Mouse (Mus musculus) layer of hippocampus, postnatal 10 days (tissue): Measurements from ENCODE around the gene Syncrip. TPM values are rescaled to one million over a fixed set of nuclear protein-coding genes. Genes with fewer than 3 reads are reported as not detected.
"Not testable (repeated sequence)": the region's sequence is repeated elsewhere in the genome, so short reads cannot be mapped to it uniquely, and the experiment has no call there.

Source experiments
- DNase-seq, 2 experiments: peaks; one replicate each; pipeline ENCODE4 v3.0.0; 2021; ENCODE audit warnings: low spot score in 2 of 2
- total RNA-seq, 2 experiments: library from RNA; stranded (reverse); gene quantifications; 2 replicates each; pipeline ENCODE4 v1.2.3; 2021

Gene Syncrip
- total RNA-seq, 2 experiments from 2014 or later = 105 to 112 TPM

DNA sequence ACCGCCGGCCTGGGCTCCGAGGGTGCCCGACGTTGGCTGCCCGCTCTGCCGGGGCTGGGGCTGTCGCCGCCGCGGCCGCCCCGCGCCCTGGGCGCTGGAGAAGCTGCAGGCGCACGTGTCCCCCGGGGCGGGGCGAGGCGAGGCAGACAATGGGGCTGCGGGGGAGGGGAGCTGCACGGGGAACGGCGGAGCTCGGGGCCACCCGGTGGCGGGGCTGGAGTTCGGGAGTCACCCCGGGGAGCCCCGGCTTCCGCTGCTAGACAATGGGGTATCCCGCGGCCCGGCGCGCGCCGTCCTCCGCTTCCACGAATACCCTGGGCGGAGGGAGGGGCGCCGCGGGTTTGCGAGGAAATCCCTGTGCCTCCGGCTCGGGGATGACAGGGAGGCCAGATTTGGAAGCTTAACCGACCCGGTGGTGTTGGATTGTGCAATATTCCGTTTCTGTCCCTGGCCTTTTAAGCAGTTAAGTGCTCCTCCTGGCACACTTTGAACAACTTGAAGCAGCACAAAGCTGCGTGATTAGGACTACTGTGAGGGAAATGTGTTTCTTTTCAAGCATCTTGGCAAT, 539 bp upstream of the Syncrip start:
- peak; percentile 85 to 90 for DNase-seq

DNA sequence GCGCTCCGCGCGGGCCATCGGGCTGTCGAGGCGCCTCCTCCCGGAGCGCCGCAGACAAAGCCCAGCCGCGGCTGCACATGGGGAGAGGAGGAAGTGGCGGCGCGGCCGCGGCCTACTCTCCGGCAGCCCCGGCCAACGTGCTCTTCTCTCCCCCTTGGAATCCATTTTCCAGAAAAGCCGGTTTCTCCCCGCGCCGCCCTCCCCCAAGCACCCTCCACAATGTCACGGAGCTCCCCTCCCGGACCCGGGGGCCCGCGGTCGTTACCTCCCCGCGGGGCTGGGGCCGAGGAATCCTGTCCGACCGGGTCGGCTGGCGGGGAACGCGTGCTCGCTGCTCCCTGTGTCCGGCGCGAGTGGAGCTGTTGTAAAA, 598 bp downstream of the Syncrip start:
- DNase-seq = peak; percentile 56 to 68

DNA sequence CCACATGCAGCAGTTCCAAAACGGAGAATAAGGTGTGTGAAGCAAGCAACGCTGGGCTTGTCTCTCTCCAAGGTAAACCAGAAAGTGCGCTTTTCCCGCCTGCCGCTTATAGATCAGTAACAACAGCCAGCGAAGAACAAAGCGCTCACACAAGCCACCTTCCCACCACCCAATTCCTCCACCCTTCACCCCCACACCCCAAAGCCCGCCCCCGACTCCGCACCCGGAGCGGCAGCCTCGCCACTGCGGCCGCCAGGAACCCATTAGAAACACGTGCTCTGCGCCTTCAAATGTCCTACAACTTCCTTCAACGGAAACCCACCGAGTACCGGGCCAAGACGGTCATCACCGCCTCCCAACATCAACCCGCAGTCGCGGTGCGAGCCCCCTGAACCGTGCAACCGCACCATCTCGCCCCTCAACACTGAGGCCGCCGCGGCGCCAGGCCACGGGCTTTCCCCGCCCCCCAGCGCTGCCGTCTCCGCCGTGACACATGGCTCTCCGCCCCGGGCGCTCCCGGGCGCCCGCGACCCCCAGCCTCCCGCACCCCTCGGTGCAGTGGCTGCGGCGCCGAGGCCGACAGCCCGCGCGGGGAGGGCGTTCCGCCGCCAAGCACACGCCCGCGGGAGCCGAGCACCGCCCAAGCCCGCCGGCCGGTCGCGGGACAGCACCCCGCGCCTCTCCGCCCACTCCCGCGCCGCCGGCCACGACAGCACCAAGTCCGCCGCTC, 1.1 kb downstream of the Syncrip start:
- peak; percentile 42 to 61 for DNase-seq

DNA sequence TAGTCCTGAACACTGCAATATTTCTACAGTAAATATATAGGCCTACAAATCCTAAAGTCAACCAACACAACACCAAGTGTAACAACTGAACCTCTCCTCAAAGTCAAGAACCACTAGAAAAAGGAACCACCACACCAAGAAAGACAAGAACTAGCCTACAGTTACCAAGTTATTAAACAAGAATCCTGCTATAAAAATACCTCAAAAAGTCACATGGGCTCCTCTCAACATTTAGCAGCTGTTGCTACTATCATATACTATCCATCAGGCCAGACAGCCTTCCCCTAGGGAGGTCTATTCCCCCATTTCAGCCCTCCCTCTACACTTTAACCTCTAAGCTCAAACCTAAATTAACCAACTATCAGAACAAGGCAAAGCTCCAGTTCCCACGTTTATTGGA, 2.3 kb downstream of the Syncrip start:
- DNase-seq = no peak

DNA sequence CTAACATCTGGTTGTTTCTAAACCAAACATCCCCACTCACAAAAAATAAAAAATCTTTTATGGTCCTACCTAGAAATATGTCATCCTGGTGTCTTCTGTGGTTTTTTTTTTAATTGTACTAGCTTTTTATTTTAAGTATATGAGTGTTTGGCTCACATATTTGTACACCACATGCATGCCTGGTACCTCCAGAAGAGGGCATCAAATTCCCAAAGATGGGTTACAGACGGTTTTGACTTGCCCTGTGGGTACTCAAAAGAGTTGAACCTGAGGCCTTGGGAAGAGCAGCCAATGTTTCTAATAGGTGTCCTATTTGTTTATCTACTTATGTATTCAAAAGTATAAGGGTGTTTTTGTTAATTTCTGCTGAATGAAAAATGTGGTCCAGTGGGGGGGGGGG, 6.2 kb downstream of the Syncrip start:
- DNase-seq = peak in 1 of 2 experiments; percentile 10

DNA sequence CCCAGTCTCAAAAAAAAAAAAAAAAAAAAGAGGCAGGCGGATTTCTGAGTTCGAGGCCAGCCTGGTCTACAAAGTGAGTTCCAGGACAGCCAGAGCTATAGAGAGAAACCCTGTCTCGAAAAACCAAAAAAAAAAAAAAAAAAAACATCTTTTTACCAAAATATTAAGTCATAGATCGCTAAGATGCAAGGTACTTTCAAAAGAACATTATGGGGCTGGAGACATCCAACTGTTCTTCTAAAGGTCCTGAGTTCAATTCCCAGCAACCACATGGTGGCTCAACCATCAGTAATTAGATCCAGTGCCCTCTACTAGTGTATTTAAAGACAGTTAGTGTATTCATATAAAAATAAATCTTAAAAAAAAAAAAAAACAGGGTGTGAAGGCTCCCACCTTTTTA, 21.4 kb downstream of the Syncrip start:
- DNase-seq = not testable (repeated sequence)

DNA sequence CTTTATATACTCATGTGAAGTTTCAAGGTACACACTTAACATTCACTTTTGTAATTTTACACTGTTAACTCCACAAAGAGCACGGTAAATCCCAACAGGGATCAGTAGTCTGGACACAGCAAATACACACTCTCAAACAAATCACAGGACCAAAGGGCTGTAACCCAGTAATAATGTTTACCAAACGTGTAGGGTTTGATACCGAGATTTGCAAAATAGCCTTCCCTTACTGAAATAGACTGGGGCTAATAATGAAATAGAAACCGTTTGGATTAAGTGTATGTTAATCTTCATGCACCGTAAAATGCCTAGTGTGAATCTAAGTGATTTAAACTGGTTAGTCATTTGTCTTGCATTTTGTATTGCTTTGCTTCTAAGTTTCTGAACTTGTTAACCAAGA, 42.4 kb downstream of the Syncrip start:
- DNase-seq = no peak

DNA sequence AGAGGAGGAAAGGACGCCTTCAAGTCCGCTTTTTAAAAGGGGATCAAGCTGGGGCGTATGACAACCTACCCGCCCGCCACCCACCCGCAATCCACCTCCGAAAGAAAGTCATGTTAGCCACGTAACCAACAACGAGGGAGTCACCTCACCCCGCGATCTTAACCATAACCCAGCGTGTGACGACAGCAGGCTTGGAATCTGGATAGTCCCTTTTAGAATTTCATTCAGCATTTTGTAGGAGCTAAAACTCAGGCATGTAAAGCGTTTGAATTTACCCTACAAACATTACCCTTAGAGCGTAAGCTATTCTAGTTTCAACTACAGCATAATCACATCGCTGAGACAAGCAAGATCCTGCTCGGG, 43.2 kb downstream of the Syncrip start:
- no peak for DNase-seq

DNA sequence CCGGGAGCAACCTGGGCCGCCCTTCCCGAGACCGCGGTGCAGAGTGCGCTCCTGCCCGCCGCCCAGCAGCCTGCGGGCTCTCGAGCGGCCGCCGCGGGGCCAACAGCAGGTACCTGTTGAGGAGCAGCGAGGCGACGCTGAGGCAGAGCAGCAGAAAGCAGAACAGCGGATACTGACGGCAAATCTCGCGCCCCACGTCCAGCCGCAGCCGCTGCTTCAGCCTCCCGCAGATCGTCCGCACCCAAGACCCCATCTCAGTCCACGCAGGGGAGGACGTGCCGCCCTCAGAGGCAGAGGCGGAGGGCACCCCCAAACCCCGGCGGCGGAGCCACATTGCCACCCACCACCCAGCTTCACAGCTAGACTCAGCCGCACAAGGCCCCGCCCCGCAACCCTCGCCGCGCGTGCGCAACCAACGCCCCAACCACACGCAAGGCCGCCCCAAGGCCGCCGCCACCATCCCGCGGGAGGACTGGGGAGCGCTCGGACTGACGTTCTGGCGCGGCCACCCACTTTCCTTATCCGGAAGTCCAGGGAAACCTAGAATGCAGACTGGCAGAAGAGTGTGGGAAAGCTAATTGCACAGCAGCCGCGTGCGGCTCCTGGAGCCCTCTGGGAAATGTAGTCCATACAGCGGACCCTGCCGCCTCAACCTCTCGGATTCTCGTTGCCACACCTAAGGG, 43.7 kb downstream of the Syncrip start, which contains the start of gene Snx14:
Gene Snx14 (minus strand): TSS at position 404 of the 683 bp plus-strand sequence.
- peak; percentile 96 to 98 for DNase-seq

DNA sequence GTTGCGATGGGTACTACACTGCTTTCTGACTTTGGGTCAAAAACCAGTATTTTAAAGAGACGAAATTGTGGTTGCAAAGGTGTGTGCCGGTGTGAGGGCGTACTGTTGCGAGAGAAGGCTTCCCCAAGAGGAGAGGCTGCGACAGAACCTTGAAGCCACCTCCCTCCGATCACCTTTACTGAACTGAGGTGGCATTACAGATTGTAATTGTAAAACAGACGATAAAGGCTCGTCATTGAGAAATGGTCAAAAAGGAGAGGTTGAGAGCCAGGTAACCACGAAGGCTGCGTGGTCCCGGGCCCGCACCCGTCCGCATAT, 44.2 kb downstream of the Syncrip start:
- DNase-seq = no peak

DNA sequence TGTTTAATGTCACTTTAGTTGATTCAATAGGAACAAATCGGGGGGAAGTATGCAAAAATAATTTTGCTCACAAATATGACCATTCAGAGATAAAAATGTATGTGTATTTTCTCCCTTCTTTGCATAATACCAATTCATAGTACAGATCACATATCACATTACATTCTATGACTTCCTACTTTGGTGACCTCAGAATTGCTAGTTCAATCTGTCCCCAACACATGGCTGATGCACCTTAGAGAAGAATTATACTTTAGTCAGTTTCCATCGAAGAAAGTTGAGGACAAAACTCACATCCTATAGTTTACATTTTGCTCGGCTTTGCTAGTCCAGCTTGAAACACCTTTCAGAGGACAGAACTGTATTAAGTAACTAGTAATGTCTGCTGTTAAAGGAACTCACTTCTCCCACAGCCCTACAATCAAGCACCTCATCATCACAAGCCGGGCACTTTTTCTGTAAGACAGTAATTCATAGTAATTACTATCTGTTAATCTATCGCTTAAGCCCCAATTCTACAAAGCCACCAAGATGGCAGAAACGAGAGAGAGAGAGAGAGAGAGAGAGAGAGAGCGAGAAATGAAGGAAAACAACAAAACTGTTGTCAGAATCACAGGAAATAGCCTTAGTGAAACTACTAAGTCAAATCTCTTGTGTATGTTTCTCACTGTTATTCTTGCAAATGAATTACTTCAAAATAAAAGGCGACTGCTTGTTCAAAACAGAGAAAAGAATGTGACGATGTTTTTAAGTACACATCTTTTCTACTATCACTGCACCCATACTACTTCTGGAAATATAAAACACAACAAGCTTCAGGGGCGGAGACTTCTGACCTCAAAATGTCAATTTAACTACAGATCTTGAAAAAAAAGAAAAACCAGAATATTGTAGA, 44.8 kb downstream of the Syncrip start:
- DNase-seq = no peak

DNA sequence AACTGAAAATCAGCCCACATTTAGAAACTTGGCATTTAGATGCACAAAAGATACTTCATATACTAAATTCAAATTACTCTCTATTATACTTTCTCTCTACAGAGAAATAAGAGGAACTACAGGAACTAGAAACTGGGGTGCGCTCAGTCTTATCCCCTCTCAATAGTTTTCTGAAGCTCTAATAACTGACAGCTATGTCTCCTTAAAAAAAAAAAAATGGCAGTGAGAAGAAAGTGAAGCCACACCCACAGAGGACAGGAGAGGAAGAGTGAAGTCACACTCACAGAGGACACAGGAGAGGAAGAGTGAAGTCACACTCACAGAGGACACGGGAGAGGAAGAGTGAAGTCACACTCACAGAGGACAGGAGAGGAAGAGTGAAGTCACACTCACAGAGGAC, 58.0 kb downstream of the Syncrip start:
- no peak for DNase-seq

DNA sequence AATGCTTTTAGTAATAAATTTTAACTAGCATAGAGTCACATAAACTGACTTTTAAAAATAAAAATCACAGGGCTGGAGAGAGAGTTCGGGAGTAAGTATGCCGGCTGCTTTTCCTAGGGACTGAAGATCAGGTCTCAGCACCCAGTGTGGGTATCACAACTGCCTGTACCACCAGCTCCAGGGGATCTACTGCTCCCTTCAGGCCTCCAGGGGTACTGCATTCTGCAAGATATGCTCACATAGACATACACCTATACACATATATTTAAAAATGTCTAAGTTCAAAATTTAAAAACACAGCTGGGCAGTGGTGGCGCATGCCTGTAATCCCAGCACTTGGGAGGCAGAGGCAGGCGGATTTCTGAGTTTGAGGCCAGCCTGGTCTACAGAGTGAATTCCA, 59.9 kb downstream of the Syncrip start:
- no peak for DNase-seq

DNA sequence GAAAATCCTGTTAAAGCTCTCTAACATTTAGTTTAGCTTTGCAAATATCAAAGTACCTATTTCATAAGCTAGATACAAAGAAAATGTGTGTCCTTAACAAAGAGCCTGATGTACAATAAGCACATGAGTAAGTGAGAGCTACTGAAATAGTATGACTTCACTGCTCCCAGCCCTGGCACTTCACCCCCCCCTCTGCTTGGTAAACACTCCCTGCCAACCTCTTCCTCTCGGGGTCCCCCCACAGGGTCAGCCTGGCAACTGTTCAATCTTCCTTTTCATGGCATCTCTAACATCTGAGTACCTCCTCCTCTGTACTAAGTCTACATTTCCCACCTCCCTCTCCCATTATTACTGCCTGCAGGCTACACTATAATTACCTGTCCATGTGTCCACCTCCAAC, 65.6 kb downstream of the Syncrip start:
- no peak for DNase-seq

DNA sequence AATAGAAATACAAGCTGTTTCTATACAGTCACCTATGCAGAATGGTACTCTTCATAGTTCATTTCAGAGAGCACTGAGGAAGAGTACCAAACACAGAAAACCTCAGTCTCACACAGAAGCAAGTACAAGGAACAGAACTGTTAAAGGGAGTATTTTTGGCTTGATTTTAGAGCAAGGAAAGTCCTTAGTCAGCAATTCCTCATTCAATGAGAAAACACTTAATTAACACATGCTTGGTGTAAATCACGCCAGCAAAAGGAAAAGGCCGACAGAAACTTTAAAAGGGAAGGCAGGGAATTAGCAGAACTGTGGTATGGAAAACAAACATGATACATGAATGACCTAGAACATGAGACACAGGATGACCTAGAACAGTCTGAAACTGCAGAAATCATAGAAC, 72.4 kb downstream of the Syncrip start:
- no peak for DNase-seq

DNA sequence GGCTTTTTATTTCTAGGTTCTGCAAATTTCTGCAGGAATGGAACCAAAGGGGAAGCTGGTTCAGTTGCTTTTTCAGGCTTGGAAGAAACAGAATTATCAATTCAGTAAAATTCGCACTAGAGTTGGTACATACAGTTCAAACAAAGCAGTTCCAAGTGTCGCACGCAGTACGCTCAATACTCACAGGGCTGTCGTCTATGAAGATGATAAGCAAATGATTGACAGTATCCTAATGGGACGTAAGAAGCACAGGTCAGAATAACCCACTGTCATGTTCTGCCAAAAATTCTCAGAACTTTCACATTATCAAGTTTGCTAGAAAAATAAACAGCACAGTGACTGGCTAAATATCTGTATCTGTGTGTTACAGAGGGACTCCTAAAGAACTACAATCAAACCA, 77.9 kb downstream of the Syncrip start:
- DNase-seq = no peak

DNA sequence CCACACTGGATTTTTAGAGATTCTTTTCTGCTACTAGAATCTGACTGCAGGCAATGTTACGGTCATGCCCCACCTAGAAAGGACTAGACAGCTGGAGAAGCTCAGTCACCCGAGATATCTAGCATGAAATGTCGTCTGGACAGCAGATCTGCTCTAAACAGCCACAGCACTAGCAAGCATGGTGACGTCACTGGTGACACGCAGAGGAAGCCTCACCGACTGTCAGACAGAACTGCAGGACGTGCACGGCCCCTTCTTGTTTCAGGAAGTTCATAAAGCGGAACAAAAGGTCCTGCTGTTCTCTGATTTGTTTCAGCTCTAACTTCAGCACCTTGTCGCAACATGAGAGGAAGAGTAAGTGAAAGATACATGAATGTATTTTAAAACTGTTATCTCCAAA, 78.3 kb downstream of the Syncrip start:
- no peak for DNase-seq

DNA sequence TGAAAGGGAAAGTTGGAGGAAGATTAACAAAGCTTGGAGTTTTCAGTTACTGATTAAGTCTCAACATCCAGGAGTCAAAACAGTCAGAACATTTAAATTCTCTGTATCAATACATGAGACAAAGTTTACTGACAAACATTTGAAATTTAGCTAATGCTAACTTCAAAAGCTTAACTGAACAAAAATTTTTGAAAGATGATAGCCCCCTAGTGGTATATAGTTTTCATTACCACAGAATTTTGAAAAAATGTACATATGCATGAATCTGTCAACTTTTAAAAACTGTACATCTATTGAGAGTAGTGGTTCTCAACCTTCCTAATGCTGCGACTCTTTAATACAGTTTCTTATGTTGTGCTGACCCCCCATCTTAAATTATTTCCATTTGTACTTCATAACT, 83.9 kb downstream of the Syncrip start:
- no peak for DNase-seq
